Mouse (Mus musculus): ENCODE results near the gene Rps15a.

DNA sequence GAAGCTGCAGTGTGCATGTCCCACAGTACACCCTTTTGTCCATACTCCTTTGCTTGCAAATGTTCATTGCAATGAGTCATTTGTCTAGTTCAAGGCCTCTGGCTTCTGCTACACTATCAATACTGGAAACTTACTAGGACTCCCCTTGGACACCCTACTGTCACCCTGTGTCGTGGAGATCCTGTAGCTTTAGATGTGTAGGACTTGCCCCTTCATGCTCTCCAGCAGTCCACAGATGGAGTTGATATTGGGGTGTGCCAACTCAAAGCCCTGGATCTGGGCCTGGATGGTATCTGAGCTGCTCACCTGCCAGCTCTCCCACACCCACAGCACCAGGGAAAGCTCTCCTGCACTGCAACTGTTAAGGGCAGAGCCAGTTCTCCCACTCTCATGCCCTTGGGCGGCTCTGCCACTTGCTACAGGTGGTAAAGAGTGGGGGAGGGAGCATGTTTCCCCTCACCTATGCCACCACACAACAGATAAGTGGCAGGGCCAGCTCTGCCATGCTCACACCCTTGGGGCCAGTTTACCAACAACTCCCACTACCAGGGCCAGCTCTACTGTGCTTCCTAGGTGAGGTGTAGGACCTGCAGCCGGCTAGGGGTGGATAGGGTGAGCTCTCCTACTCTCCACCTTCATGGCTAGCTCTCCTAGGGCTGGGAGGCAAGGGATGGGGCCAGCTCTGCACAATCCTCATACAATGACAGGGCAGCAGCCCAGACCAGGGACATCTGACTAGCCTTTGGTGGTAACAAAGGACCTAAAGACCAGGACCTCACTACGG lies 13.1 kb downstream of the Rps15a start:
- TF ChIP-seq CTCF (IDR thresholded peaks at IDR 0.05; ENCODE audit: low read depth) (no peak), EP300 (optimal IDR thresholded peaks at IDR 0.05) (no peak)
